Mouse (Mus musculus) neural tube, embryonic 14.5 days (tissue): ENCODE data around the gene Fam25c. TPM values are rescaled to one million over a fixed set of nuclear protein-coding genes. Genes with fewer than 3 reads are reported as not detected.
A peak's percentile ranks its signal among the peaks of the same experiment; 100 is the strongest.

Experiments
- ATAC-seq: fragments of 200-750 bp; cut with Nextera tagmentation; 2 replicates; pipeline ENCODE4 v1.8.0; 2017; ENCODE audit warnings: low read depth, mild to moderate bottlenecking, moderate TSS enrichment, moderate library complexity
- H3K27ac ChIP-seq: fragments of 300-500 bp; sonication (generic); 2 replicates; pipeline ENCODE4 v1.5.1; 2014; ENCODE audit warnings: low read depth, mild to moderate bottlenecking, control low read depth, low read length, moderate library complexity, mixed read lengths
- H3K27me3 ChIP-seq: fragments of 300-500 bp; sonication (generic); 2 replicates; pipeline ENCODE4 v1.6.1; 2014; ENCODE audit warnings: low read length; ENCODE audit not compliant: control insufficient read depth, insufficient read depth
- H3K36me3 ChIP-seq: fragments of 300-500 bp; sonication (generic); 2 replicates; pipeline ENCODE4 v1.6.1; 2014; ENCODE audit warnings: low read length, mixed read lengths; ENCODE audit not compliant: control insufficient read depth, insufficient read depth
- H3K4me1 ChIP-seq: fragments of 300-500 bp; sonication (generic); 2 replicates; pipeline ENCODE4 v1.6.1; 2014; ENCODE audit warnings: low read length; ENCODE audit not compliant: control insufficient read depth, insufficient read depth
- H3K4me2 ChIP-seq: fragments of 300-500 bp; sonication (generic); 2 replicates; pipeline ENCODE4 v1.6.1; 2014; ENCODE audit warnings: mild to moderate bottlenecking, low read depth, low read length, control low read depth
- H3K4me3 ChIP-seq: fragments of 300-500 bp; sonication (generic); 2 replicates; pipeline ENCODE4 v1.5.1; 2014; ENCODE audit warnings: low read depth, low read length, control low read depth, mixed read lengths
- H3K9ac ChIP-seq: fragments of 300-500 bp; sonication (generic); replicated peaks from 2 replicates; pipeline ENCODE4 v1.6.1; 2014; ENCODE audit warnings: low read depth, mild to moderate bottlenecking, control low read depth, low read length, mixed read lengths
- H3K9me3 ChIP-seq: fragments of 300-500 bp; sonication (generic); 2 replicates; pipeline ENCODE4 v1.6.1; 2016; ENCODE audit warnings: low read length; ENCODE audit not compliant: control insufficient read depth
- WGBS: fragments of 180-500 bp; shearing (Covaris S2); extraction: QIAGEN DNeasy Blood & Tissue Kit; methylation state at CpG from one replicate; pipeline ENCODE4 v1.1.7; 2014; 5-methylcytosine and 5-hydroxymethylcytosine counted together
- polyA plus RNA-seq: library from polyadenylated mRNA; unstranded; fragments of >200 nt; fragmentation: Nextera tagmentation; extraction: Ambion mirVana; gene quantifications from 2 replicates; pipeline ENCODE4 v1.2.1, GENCODE M21; 2014

The Fam25c gene
- polyA plus RNA-seq, 1 experiment from 2014 or later = not detected

- 11% methylated on average over 6 of the region's 6 CpGs for WGBS
- peaks cover 21% of the 10 kb centered on the region; the same call in 1 of the 2 replicates for H3K4me1 ChIP-seq
- H3K4me3 ChIP-seq = peak overlapping the region; percentile 96
These were observed 42.7 kb downstream of the Fam25c start for GRCm38 (mm10) chr14:34312339-34313048.

GRCm38 (mm10) chr14:34311691-34312090 lies 43.5 kb downstream of the Fam25c start:
- peak overlapping the region; percentile 89 for H3K4me2 ChIP-seq
- H3K27me3 ChIP-seq = no peaks in the 10 kb centered on the region
- peaks cover 21% of the 10 kb centered on the region; the same call in 1 of the 2 replicates for H3K4me1 ChIP-seq
- H3K9ac ChIP-seq = peak overlapping the region; percentile 93
- no peaks in the 10 kb centered on the region for H3K36me3 ChIP-seq
- WGBS = 3% methylated on average over 4 of the region's 4 CpGs
- H3K27ac ChIP-seq = no peak overlapping the region
- H3K4me3 ChIP-seq = peak overlapping the region; percentile 96
- ATAC-seq = no peak
- no peaks in the 10 kb centered on the region for H3K9me3 ChIP-seq

More at GRCm38 (mm10) chr14:34312339-34313048, 42.7 kb downstream of the Fam25c start:
- H3K27ac ChIP-seq = no peak overlapping the region
- peak overlapping the region; percentile 93 for H3K9ac ChIP-seq
- H3K27me3 ChIP-seq = no peaks in the 10 kb centered on the region
- H3K36me3 ChIP-seq = no peaks in the 10 kb centered on the region
- H3K4me2 ChIP-seq = peak overlapping the region; percentile 89
- no peaks in the 10 kb centered on the region for H3K9me3 ChIP-seq
- no peak for ATAC-seq

DNA sequence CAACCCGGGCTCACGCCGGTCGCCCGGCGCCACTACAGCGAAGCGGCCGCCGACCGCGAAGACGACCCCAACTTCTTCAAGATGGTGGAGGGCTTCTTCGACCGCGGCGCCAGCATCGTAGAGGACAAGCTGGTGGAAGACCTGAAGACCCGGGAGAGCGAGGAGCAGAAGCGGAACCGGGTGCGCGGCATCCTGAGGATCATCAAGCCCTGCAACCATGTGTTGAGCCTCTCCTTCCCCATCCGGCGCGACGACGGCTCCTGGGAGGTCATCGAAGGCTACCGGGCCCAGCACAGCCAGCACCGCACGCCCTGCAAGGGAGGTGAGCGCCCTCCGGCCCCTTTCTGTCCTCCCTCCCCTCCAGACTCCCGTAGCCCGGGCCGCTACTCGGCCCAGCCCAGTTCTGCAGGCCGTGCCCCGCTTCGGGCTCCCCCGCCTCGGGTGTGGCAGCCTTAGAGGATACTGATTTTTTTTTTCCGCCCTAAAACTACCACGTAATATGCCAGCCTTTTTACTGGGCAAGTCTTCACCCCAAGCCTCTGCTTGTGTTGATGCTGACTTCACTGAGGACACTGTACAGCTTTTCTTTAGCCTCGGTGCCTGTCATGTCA lies 44.1 kb downstream of the Fam25c start:
- peak; percentile 52 for ATAC-seq
- H3K4me2 ChIP-seq = peak overlapping the region; percentile 89
- H3K36me3 ChIP-seq = no peaks in the 10 kb centered on the region
- no peaks in the 10 kb centered on the region for H3K9me3 ChIP-seq
- H3K4me1 ChIP-seq = peaks cover 21% of the 10 kb centered on the region; the same call in 1 of the 2 replicates
- H3K27ac ChIP-seq = peak overlapping the region; percentile 93
- H3K4me3 ChIP-seq = peak overlapping the region; percentile 96
- no peaks in the 10 kb centered on the region for H3K27me3 ChIP-seq
- WGBS = under 1% methylated on average over 40 of the region's 47 CpGs
- peak overlapping the region; percentile 93 for H3K9ac ChIP-seq

GRCm38 (mm10) chr14:34310234-34310965 lies 44.8 kb downstream of the Fam25c start, which contains the start of the genes Shld2 and Glud1:
Shld2 (minus strand) TSS chr14:34310493.
Glud1 (plus strand) TSS chr14:34310727.
- under 1% methylated on average over 76 of the region's 100 CpGs for WGBS

DNA sequence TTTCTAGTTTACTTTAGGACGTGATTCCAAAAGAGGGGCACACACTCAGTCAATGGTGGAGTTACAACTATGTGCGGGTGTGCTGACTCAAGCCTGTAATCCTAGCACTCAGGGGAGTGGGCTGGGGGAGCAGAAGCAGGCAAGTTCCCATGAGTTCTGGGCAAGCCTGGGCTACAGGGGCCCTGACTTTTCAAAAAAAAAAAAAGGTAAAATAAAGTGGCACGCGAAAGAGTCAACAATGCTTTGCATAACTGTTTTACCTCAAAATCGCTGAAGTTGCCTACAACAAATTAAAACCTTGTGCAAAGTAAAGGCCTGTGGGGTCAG lies 45.4 kb downstream of the Fam25c start:
- Histone ChIP-seq H3K36me3 (no peaks in the 10 kb centered on the region), H3K4me2 (peak overlapping the region; percentile 89), H3K9me3 (no peaks in the 10 kb centered on the region), H3K4me1 (peaks cover 21% of the 10 kb centered on the region; the same call in 1 of the 2 replicates), H3K4me3 (peak overlapping the region; percentile 96), H3K27me3 (no peaks in the 10 kb centered on the region), H3K27ac (peak overlapping the region; percentile 93), H3K9ac (peak overlapping the region; percentile 93)
- ATAC-seq = no peak
- 10% methylated on average over 5 of the region's 5 CpGs for whole genome bisulfite sequencing

More at GRCm38 (mm10) chr14:34310234-34310965, 44.8 kb downstream of the Fam25c start, which contains the start of the genes Shld2 and Glud1:
- Histone ChIP-seq H3K27me3 (no peaks in the 10 kb centered on the region), H3K4me3 (peak within 1 kb of the TSS; percentile 96), H3K9me3 (no peaks in the 10 kb centered on the region), H3K4me2 (peak within 1 kb of the TSS; percentile 89), H3K9ac (peak within 1 kb of the TSS; percentile 93), H3K36me3 (no peaks in the 10 kb centered on the region), H3K27ac (peak within 1 kb of the TSS; percentile 93), H3K4me1 (peaks cover 21% of the 10 kb centered on the region; the same call in 1 of the 2 replicates)
- peak; percentile 95 for ATAC-seq

GRCm38 (mm10) chr14:34309266-34309665 lies 46.0 kb downstream of the Fam25c start:
- no peak overlapping the region for H3K4me2 ChIP-seq
- H3K9ac ChIP-seq = no peak overlapping the region
- H3K36me3 ChIP-seq = no peaks in the 10 kb centered on the region
- WGBS = 93% methylated on average over 4 of the region's 4 CpGs
- ATAC-seq = no peak
- H3K4me1 ChIP-seq = peaks cover 21% of the 10 kb centered on the region; the same call in 1 of the 2 replicates
- no peak overlapping the region for H3K27ac ChIP-seq
- H3K4me3 ChIP-seq = no peak overlapping the region
- no peaks in the 10 kb centered on the region for H3K27me3 ChIP-seq
- no peaks in the 10 kb centered on the region for H3K9me3 ChIP-seq

GRCm38 (mm10) chr14:34303265-34303680 lies 52.0 kb downstream of the Fam25c start:
- no peak overlapping the region for H3K4me2 ChIP-seq
- no peak for ATAC-seq
- H3K36me3 ChIP-seq = no peaks in the 10 kb centered on the region
- no peak overlapping the region for H3K27ac ChIP-seq
- no peaks in the 10 kb centered on the region for H3K4me1 ChIP-seq
- 23% methylated on average over 5 of the region's 5 CpGs for WGBS
- no peaks in the 10 kb centered on the region for H3K9me3 ChIP-seq
- H3K27me3 ChIP-seq = no peaks in the 10 kb centered on the region
- H3K9ac ChIP-seq = no peak overlapping the region
- H3K4me3 ChIP-seq = no peak overlapping the region

- WGBS = 75% methylated on average over 5 of the region's 5 CpGs
- no peak for ATAC-seq
- H3K4me3 ChIP-seq = no peak overlapping the region
- H3K9ac ChIP-seq = no peak overlapping the region
- no peaks in the 10 kb centered on the region for H3K27me3 ChIP-seq
- no peak overlapping the region for H3K27ac ChIP-seq
- H3K36me3 ChIP-seq = no peaks in the 10 kb centered on the region
- no peaks in the 10 kb centered on the region for H3K9me3 ChIP-seq
- H3K4me1 ChIP-seq = no peaks in the 10 kb centered on the region
- H3K4me2 ChIP-seq = no peak overlapping the region
These were observed 52.5 kb downstream of the Fam25c start for GRCm38 (mm10) chr14:34302681-34303242.
